Mouse (Mus musculus): ENCODE measurements around the gene Prdx5.
A peak's percentile ranks its signal among the peaks of the same experiment; 100 is the strongest.

Gene Prdx5

GRCm38 (mm10) chr19:6909507-6910289 lies at the start of gene Prdx5, which contains the start of gene Trmt112:
TSS of gene Prdx5 (minus strand) at chr19:6910106.
TSS of gene Trmt112 (plus strand) at chr19:6909698.
- peak; percentile 99 for DNase-seq (ENCODE audit: low read depth)

- no peak for DNase-seq (ENCODE audit: low read depth)
Observed at GRCm38 (mm10) chr19:6956461-6956860, 46.6 kb upstream of the Prdx5 start.

GRCm38 (mm10) chr19:6955424-6955823 lies 45.5 kb upstream of the Prdx5 start:
- DNase-seq (ENCODE audit: low read depth): no peak

GRCm38 (mm10) chr19:6954046-6954445 lies 44.1 kb upstream of the Prdx5 start:
- no peak for DNase-seq (ENCODE audit: low read depth)

- DNase-seq (ENCODE audit: low read depth): peak; percentile 84
Observed at GRCm38 (mm10) chr19:6952712-6953037, 42.8 kb upstream of the Prdx5 start.

- peak; percentile 74 for DNase-seq (ENCODE audit: low read depth)
Observed at GRCm38 (mm10) chr19:6951994-6952711, 42.2 kb upstream of the Prdx5 start.

GRCm38 (mm10) chr19:6951381-6951968 lies 41.6 kb upstream of the Prdx5 start:
- peak; percentile 96 for DNase-seq (ENCODE audit: low read depth)

- DNase-seq (ENCODE audit: low read depth): peak; percentile 63
Observed at GRCm38 (mm10) chr19:6950613-6951153, 40.8 kb upstream of the Prdx5 start.

- DNase-seq (ENCODE audit: low read depth): no peak
Observed at GRCm38 (mm10) chr19:6949951-6950350, 40.0 kb upstream of the Prdx5 start.

GRCm38 (mm10) chr19:6949532-6949931 lies 39.6 kb upstream of the Prdx5 start:
- DNase-seq (ENCODE audit: low read depth): no peak

- no peak for DNase-seq (ENCODE audit: low read depth)
Observed at GRCm38 (mm10) chr19:6948186-6948585, 38.3 kb upstream of the Prdx5 start.

GRCm38 (mm10) chr19:6947742-6948141 lies 37.8 kb upstream of the Prdx5 start:
- no peak for DNase-seq (ENCODE audit: low read depth)

GRCm38 (mm10) chr19:6943709-6944108 lies 33.8 kb upstream of the Prdx5 start:
- DNase-seq (ENCODE audit: low read depth): no peak

- DNase-seq (ENCODE audit: low read depth): no peak
Observed at GRCm38 (mm10) chr19:6942764-6943163, 32.9 kb upstream of the Prdx5 start.

GRCm38 (mm10) chr19:6942249-6942691 lies 32.4 kb upstream of the Prdx5 start, which contains the start of gene Gpr137:
TSS of gene Gpr137 (minus strand) at chr19:6942480.
- DNase-seq (ENCODE audit: low read depth): peak; percentile 93

GRCm38 (mm10) chr19:6941372-6942248 lies 31.7 kb upstream of the Prdx5 start, which contains the start of gene Bad:
TSS of gene Bad (plus strand) at chr19:6941861.
- DNase-seq (ENCODE audit: low read depth): peak; percentile 93

- DNase-seq (ENCODE audit: low read depth): peak; percentile 33
Observed at GRCm38 (mm10) chr19:6940396-6941351, 30.8 kb upstream of the Prdx5 start.

- no peak for DNase-seq (ENCODE audit: low read depth)
Observed at GRCm38 (mm10) chr19:6939106-6940002, 29.4 kb upstream of the Prdx5 start.
